Mouse (Mus musculus) midbrain, embryonic 14.5 days (tissue): ENCODE measurements around the gene Lrwd1. TPM values are rescaled to one million over a fixed set of nuclear protein-coding genes. Genes with fewer than 3 reads are reported as not detected.
"Not testable (repeated sequence)": the region's sequence is repeated elsewhere in the genome, so short reads cannot be mapped to it uniquely, and the experiment has no call there.

ENCODE experiments used
- ATAC-seq: fragments of 200-750 bp; cut with Nextera tagmentation; 2 replicates; pipeline ENCODE4 v1.8.0; 2017; ENCODE audit warnings: moderate number of reproducible peaks, moderate library complexity; ENCODE audit not compliant: low FRiP score, low TSS enrichment
- DNase-seq: peaks from one replicate; pipeline ENCODE4 v3.0.0-alpha.2; 2015
- H3K27ac ChIP-seq: fragments of 300-500 bp; sonication (generic); replicated peaks from 2 replicates; pipeline ENCODE4 v1.5.1; 2014; ENCODE audit warnings: mild to moderate bottlenecking, low read depth, low read length, moderate library complexity
- H3K27me3 ChIP-seq: fragments of 300-500 bp; sonication (generic); 2 replicates; pipeline ENCODE4 v1.6.1; 2014; ENCODE audit warnings: low read length, control low read depth, mixed read lengths; ENCODE audit not compliant: control insufficient read depth, insufficient read depth
- H3K36me3 ChIP-seq: fragments of 300-500 bp; sonication (generic); 2 replicates; pipeline ENCODE4 v1.6.1; 2014; ENCODE audit warnings: low read length, control low read depth; ENCODE audit not compliant: control insufficient read depth, insufficient read depth
- H3K4me1 ChIP-seq: fragments of 300-500 bp; sonication (generic); 2 replicates; pipeline ENCODE4 v1.6.1; 2014; ENCODE audit warnings: mild to moderate bottlenecking, antibody characterized with exemption, low read length, control low read depth; ENCODE audit not compliant: control insufficient read depth, insufficient read depth
- H3K4me2 ChIP-seq: fragments of 300-500 bp; sonication (generic); 2 replicates; pipeline ENCODE4 v1.6.1; 2014; ENCODE audit warnings: mild to moderate bottlenecking, low read length, moderate library complexity
- H3K4me3 ChIP-seq: fragments of 300-500 bp; sonication (generic); replicated peaks from 2 replicates; pipeline ENCODE4 v1.5.1; 2014; ENCODE audit warnings: low read depth, low read length
- H3K9ac ChIP-seq: fragments of 300-500 bp; sonication (generic); replicated peaks from 2 replicates; pipeline ENCODE4 v1.6.1; 2014; ENCODE audit warnings: mild to moderate bottlenecking, low read length, moderate library complexity
- H3K9me3 ChIP-seq: fragments of 300-500 bp; sonication (generic); 2 replicates; pipeline ENCODE4 v1.6.1; 2016; ENCODE audit warnings: low read length, control low read depth, mixed read lengths; ENCODE audit not compliant: control insufficient read depth
- WGBS: fragments of 180-500 bp; shearing (Covaris S2); extraction: QIAGEN DNeasy Blood & Tissue Kit; methylation state at CpG from one replicate; pipeline ENCODE4 v1.1.7; 2014; 5-methylcytosine and 5-hydroxymethylcytosine counted together
- polyA plus RNA-seq: library from polyadenylated mRNA; unstranded; fragments of >200 nt; fragmentation: Nextera tagmentation; extraction: Ambion mirVana; gene quantifications from 2 replicates; pipeline ENCODE4 v1.2.1, GENCODE M21; 2014

Lrwd1 gene
- polyA plus RNA-seq, 1 experiment from 2014 or later, result 24.5 TPM

- H3K36me3 ChIP-seq, result peaks cover 15% of the 10 kb centered on the region; the same call in 1 of the 2 replicates
- not testable (repeated sequence) for H3K9me3 ChIP-seq, DNase-seq, H3K4me2 ChIP-seq, H3K27ac ChIP-seq, H3K27me3 ChIP-seq, H3K4me3 ChIP-seq, ATAC-seq, H3K9ac ChIP-seq, H3K4me1 ChIP-seq
- 92% methylated on average over 11 of the region's 12 CpGs for WGBS
Measured at GRCm38 (mm10) chr5:136160084-136160483, 24.2 kb upstream of the Lrwd1 start.

- H3K36me3 ChIP-seq, result 0 out of 2 replicates have a peak, but pooled peaks cover 4% of the 10 kb centered on the region
- H3K4me3 ChIP-seq, result no peak overlapping the region
- H3K9ac ChIP-seq, result no peak overlapping the region
- WGBS, result 87% methylated on average over 5 of the region's 5 CpGs
- H3K4me2 ChIP-seq, result no peak overlapping the region
- no peaks in the 10 kb centered on the region for H3K9me3 ChIP-seq
- H3K27ac ChIP-seq, result no peak overlapping the region
- no peaks in the 10 kb centered on the region for H3K27me3 ChIP-seq
- no peaks in the 10 kb centered on the region for H3K4me1 ChIP-seq
- DNase-seq (no peak), ATAC-seq (no peak)
Measured at GRCm38 (mm10) chr5:136155399-136155798, 19.5 kb upstream of the Lrwd1 start.

- 85% methylated on average over 8 of the region's 8 CpGs for WGBS
- no peak overlapping the region for H3K4me3 ChIP-seq
- DNase-seq (no peak), ATAC-seq (no peak)
- H3K27ac ChIP-seq, result no peak overlapping the region
- no peaks in the 10 kb centered on the region for H3K4me1 ChIP-seq
- H3K27me3 ChIP-seq, result no peaks in the 10 kb centered on the region
- no peaks in the 10 kb centered on the region for H3K9me3 ChIP-seq
- no peak overlapping the region for H3K4me2 ChIP-seq
- no peak overlapping the region for H3K9ac ChIP-seq
- H3K36me3 ChIP-seq, result no peaks in the 10 kb centered on the region
Measured at GRCm38 (mm10) chr5:136152365-136152764, 16.5 kb upstream of the Lrwd1 start.

DNA sequence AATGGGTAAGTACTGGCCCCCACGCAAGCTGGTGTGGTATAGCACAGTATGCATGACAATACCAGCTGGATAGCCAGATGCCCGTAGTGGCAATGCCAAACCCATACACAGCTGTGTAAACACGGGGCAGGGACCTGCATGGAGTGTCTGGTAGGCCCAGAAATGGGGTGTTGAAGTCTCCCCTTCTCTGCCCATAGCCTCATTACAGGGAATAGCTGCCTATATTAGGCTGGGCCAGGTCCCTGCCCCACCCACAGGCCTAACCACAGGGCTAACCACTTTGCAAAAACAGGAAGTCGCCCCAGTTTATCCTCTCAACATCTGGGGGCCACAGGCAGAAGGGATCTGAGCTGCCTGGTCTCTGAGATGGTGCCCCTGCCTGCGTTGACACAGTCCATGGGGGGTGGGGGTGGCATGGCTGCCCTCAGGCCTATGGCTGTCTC, 13.3 kb upstream of the Lrwd1 start:
- DNase-seq, H3K27me3 ChIP-seq, H3K36me3 ChIP-seq, H3K4me2 ChIP-seq, H3K4me1 ChIP-seq, H3K27ac ChIP-seq, H3K9ac ChIP-seq, ATAC-seq, H3K4me3 ChIP-seq, H3K9me3 ChIP-seq: not testable (repeated sequence)
- WGBS, result 76% methylated on average over 5 of the region's 5 CpGs

- ATAC-seq (no peak), DNase-seq (no peak)
- no peak overlapping the region for H3K4me3 ChIP-seq
- H3K4me2 ChIP-seq, result no peak overlapping the region
- no peak overlapping the region for H3K9ac ChIP-seq
- H3K36me3 ChIP-seq, result no peaks in the 10 kb centered on the region
- H3K27me3 ChIP-seq, result no peaks in the 10 kb centered on the region
- no peaks in the 10 kb centered on the region for H3K9me3 ChIP-seq
- no peaks in the 10 kb centered on the region for H3K4me1 ChIP-seq
- H3K27ac ChIP-seq, result no peak overlapping the region
- WGBS, result 73% methylated on average over 8 of the region's 8 CpGs
Measured at GRCm38 (mm10) chr5:136147704-136148103, 11.8 kb upstream of the Lrwd1 start.

DNA sequence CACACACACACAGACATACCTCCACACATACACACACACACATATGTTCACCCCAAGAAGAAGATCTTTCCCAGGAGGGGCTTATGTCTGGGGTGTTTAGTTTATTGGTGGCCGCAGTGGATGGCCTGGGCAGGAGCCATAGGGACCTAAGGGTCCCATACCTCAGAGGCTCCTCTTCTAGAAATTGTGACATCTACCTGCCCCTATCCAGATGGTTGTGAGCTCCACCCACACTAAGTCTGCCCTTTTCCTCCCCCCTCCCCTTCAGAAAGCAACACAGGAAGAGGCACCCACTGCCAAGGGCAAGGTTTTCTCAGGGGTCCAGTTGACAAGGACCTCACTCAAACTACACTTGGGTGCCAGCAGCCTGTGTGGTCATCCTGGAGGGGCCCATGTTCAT, 11.1 kb upstream of the Lrwd1 start:
- H3K4me1 ChIP-seq, result no peaks in the 10 kb centered on the region
- H3K4me3 ChIP-seq, result no peak overlapping the region
- H3K4me2 ChIP-seq, result no peak overlapping the region
- H3K36me3 ChIP-seq, result peaks cover 2% of the 10 kb centered on the region
- ATAC-seq (no peak), DNase-seq (no peak)
- no peaks in the 10 kb centered on the region for H3K27me3 ChIP-seq
- H3K27ac ChIP-seq, result no peak overlapping the region
- H3K9ac ChIP-seq, result no peak overlapping the region
- 100% methylated on average over 1 of the region's 1 CpGs for WGBS
- H3K9me3 ChIP-seq, result no peaks in the 10 kb centered on the region

GRCm38 (mm10) chr5:136144606-136145430, 8.9 kb upstream of the Lrwd1 start:
- no peaks in the 10 kb centered on the region for H3K4me1 ChIP-seq
- H3K27ac ChIP-seq, result no peak overlapping the region
- no peaks in the 10 kb centered on the region for H3K9me3 ChIP-seq
- ATAC-seq (no peak), DNase-seq (no peak)
- H3K36me3 ChIP-seq, result peaks cover 23% of the 10 kb centered on the region
- H3K27me3 ChIP-seq, result no peaks in the 10 kb centered on the region
- 80% methylated on average over 12 of the region's 12 CpGs for WGBS
- H3K9ac ChIP-seq, result no peak overlapping the region
- no peak overlapping the region for H3K4me2 ChIP-seq
- H3K4me3 ChIP-seq, result no peak overlapping the region

DNA sequence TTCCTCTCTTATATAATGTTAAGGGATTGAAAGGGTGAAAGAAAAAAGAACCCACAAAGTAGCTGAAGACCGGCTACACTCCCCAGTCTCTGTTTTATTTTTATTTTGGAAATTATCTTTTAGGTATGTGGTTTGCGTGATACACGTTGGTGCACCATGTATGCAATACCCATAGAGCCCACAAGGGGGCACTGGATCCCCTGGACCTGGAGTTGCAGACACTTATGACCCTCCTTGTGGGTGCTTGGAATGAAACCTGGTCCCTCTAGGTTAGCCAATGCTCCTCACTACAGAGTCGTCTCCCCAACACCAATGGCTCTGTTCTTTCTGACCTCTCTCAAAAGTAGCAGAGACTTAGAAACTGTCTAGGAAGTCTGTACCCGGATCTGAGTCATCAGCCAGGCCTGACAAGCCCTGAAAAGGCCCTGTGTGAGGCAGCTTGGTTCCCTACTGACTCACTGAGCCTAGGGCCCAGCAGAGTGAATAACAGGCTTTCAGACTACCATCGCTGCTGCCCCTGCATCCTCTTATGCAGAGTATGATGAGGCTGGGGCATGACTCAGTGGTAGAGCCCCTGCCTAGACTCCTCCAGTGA, 7.4 kb upstream of the Lrwd1 start:
- H3K4me3 ChIP-seq, result no peak overlapping the region
- H3K9me3 ChIP-seq, result no peaks in the 10 kb centered on the region
- H3K9ac ChIP-seq, result no peak overlapping the region
- DNase-seq (no peak), ATAC-seq (no peak)
- H3K27me3 ChIP-seq, result no peaks in the 10 kb centered on the region
- peaks cover 36% of the 10 kb centered on the region for H3K36me3 ChIP-seq
- 87% methylated on average over 6 of the region's 6 CpGs for WGBS
- H3K4me2 ChIP-seq, result no peak overlapping the region
- no peaks in the 10 kb centered on the region for H3K4me1 ChIP-seq
- no peak overlapping the region for H3K27ac ChIP-seq

DNA sequence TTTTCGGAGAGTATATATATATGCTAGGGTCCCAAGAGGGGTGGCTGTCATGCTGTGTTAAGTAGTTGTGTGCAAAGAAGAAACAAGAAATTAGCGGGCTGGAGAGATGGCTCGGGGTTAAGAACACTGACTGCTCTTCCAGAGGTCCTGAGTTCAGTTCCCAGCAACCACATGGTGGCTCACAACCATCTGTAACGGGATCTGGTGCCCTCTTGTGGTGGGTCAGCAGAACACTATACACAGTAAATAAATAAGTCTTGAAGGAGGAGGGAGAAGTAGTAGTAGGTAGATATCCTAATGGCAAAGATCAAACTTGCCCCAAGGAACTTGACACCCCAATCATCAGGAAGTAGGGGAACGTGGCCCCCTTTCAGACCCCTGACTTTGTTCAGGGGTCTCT, 6.9 kb upstream of the Lrwd1 start:
- Histone ChIP-seq H3K27ac (no peak overlapping the region), H3K4me1 (no peaks in the 10 kb centered on the region), H3K4me3 (no peak overlapping the region), H3K36me3 (peaks cover 36% of the 10 kb centered on the region), H3K9me3 (no peaks in the 10 kb centered on the region), H3K9ac (no peak overlapping the region), H3K27me3 (no peaks in the 10 kb centered on the region), H3K4me2 (no peak overlapping the region)
- WGBS, result 88% methylated on average over 5 of the region's 5 CpGs
- DNase-seq (no peak), ATAC-seq (no peak)
